Mouse (Mus musculus) CH12.LX (cell line): Measurements from ENCODE around the gene S100a7a. TPM values are rescaled to one million over a fixed set of nuclear protein-coding genes. Genes with fewer than 3 reads are reported as not detected.

Experiments
- DNase-seq: peaks from one replicate; pipeline ENCODE4 v3.0.0-alpha.2; 2013; ENCODE audit errors: extremely low read depth
- H3K27ac ChIP-seq: 2 replicates; pipeline ENCODE4 v1.5.1; 2012; ENCODE audit warnings: low read depth, mild to moderate bottlenecking, control low read depth, moderate library complexity; ENCODE audit not compliant: insufficient read depth
- H3K27me3 ChIP-seq: replicated peaks from 2 replicates; pipeline ENCODE3; 2012; ENCODE audit warnings: inconsistent platforms
- H3K36me3 ChIP-seq, 2 experiments: replicated peaks in 1 of 2; 2 replicates each; pipeline versions ENCODE3 to v1.6.1; 2012; ENCODE audit warnings: inconsistent platforms in 1 of 2, low read length in 1 of 2, mild to moderate bottlenecking in 1 of 2, mixed read lengths in 1 of 2, moderate library complexity in 1 of 2; ENCODE audit not compliant: control insufficient read depth in 1 of 2, insufficient read depth in 1 of 2
- H3K4me1 ChIP-seq, 2 experiments: 2 replicates each; pipeline ENCODE4 v1.6.1; 2012; ENCODE audit warnings: inconsistent platforms in 1 of 2, moderate library complexity in 1 of 2; ENCODE audit not compliant: insufficient read depth in 2 of 2, control insufficient read depth in 1 of 2
- H3K4me2 ChIP-seq: 2 replicates; pipeline ENCODE4 v1.6.1; 2012; ENCODE audit warnings: low read depth, mild to moderate bottlenecking, control low read depth; ENCODE audit not compliant: poor library complexity, insufficient read depth, severe bottlenecking
- H3K4me3 ChIP-seq, 3 experiments: fragments of 150-350 bp in 1 of 3; sonication (generic) in 1 of 3; replicated peaks in 1 of 3; 2 replicates each; pipeline versions ENCODE3 to v1.5.1; 2011 to 2012; ENCODE audit warnings: low read depth in 2 of 3, low read length in 2 of 3, mild to moderate bottlenecking in 2 of 3, moderate library complexity in 2 of 3, control low read depth in 1 of 3, improper control_type of control experiment in 1 of 3, inconsistent platforms in 1 of 3, mixed read lengths in 1 of 3; ENCODE audit not compliant: poor library complexity in 1 of 3
- H3K79me2 ChIP-seq: replicated peaks from 2 replicates; pipeline ENCODE4 v1.6.1; 2012; ENCODE audit warnings: mild to moderate bottlenecking, moderate library complexity; ENCODE audit not compliant: control insufficient read depth, poor library complexity, insufficient read depth, severe bottlenecking; ENCODE audit errors: extremely low read depth
- H3K9ac ChIP-seq: 2 replicates; pipeline ENCODE4 v1.6.1; 2012; ENCODE audit warnings: low read depth, mild to moderate bottlenecking, control low read depth, moderate library complexity; ENCODE audit not compliant: insufficient read depth
- H3K9me3 ChIP-seq: replicated peaks from 2 replicates; pipeline ENCODE3; 2012; ENCODE audit warnings: low read length, inconsistent platforms, mixed read lengths
- BHLHE40 ChIP-seq: IDR thresholded peaks from 2 replicates; pipeline ENCODE4 v1.6.1; 2011; ENCODE audit warnings: mild to moderate bottlenecking, low read depth, low read length, improper control_type of control experiment
- CHD1 ChIP-seq: IDR thresholded peaks from 2 replicates; pipeline ENCODE4 v1.6.1; 2012; ENCODE audit warnings: low read depth, low read length, improper control_type of control experiment, inconsistent platforms
- CHD2 ChIP-seq: IDR thresholded peaks from 2 replicates; pipeline ENCODE4 v1.6.1; 2011; ENCODE audit warnings: low read length, improper control_type of control experiment
- CTCF ChIP-seq, 2 experiments: IDR thresholded peaks in 1 of 2; conservative IDR thresholded peaks in 1 of 2; 2 replicates each; pipeline ENCODE4 v1.5.1; 2011 to 2012; ENCODE audit warnings: low read depth in 2 of 2, low read length in 2 of 2, improper control_type of control experiment in 1 of 2, inconsistent platforms in 1 of 2, mild to moderate bottlenecking in 1 of 2, moderate library complexity in 1 of 2
- ELF1 ChIP-seq: IDR thresholded peaks from 2 replicates; pipeline ENCODE4 v1.6.1; 2014; ENCODE audit warnings: low read depth, mild to moderate bottlenecking, inconsistent platforms, low read length, improper control_type of control experiment
- ETS1 ChIP-seq: conservative IDR thresholded peaks from 2 replicates; pipeline ENCODE4 v1.6.1; 2012; ENCODE audit warnings: low read depth, mild to moderate bottlenecking, inconsistent platforms, low read length, improper control_type of control experiment, moderate library complexity
- HCFC1 ChIP-seq: IDR thresholded peaks from 2 replicates; pipeline ENCODE4 v1.6.1; 2012; ENCODE audit warnings: low read depth, mild to moderate bottlenecking, inconsistent platforms, low read length, improper control_type of control experiment
- JUN ChIP-seq: IDR thresholded peaks from 2 replicates; pipeline ENCODE4 v1.6.1; 2011; ENCODE audit warnings: low read depth, mild to moderate bottlenecking, low read length, improper control_type of control experiment, moderate library complexity; ENCODE audit not compliant: insufficient read depth
- JUND ChIP-seq: conservative IDR thresholded peaks from 2 replicates; pipeline ENCODE4 v1.6.1; 2011; ENCODE audit warnings: low read depth, low read length, improper control_type of control experiment
- KAT2A ChIP-seq: IDR thresholded peaks from 2 replicates; pipeline ENCODE4 v1.6.1; 2012; ENCODE audit warnings: low read length, improper control_type of control experiment, inconsistent platforms; ENCODE audit not compliant: insufficient replicate concordance
- MAX ChIP-seq: IDR thresholded peaks from 2 replicates; pipeline ENCODE4 v1.6.1; 2011; ENCODE audit warnings: low read length, improper control_type of control experiment
- MAZ ChIP-seq: IDR thresholded peaks from 2 replicates; pipeline ENCODE4 v1.6.1; 2012; ENCODE audit warnings: low read depth, mild to moderate bottlenecking, inconsistent platforms, low read length, improper control_type of control experiment, moderate library complexity
- MEF2A ChIP-seq: IDR thresholded peaks from 2 replicates; pipeline ENCODE4 v1.6.1; 2014; ENCODE audit warnings: low read depth, mild to moderate bottlenecking, inconsistent platforms, low read length, improper control_type of control experiment, borderline replicate concordance
- NELFE ChIP-seq: IDR thresholded peaks from 2 replicates; pipeline ENCODE4 v1.6.1; 2011; ENCODE audit warnings: low read depth, low read length, improper control_type of control experiment
- NRF1 ChIP-seq: IDR thresholded peaks from 2 replicates; pipeline ENCODE4 v1.6.1; 2014; ENCODE audit warnings: low read depth, mild to moderate bottlenecking, inconsistent platforms, low read length, improper control_type of control experiment, moderate library complexity
- RAD21 ChIP-seq: IDR thresholded peaks from 2 replicates; pipeline ENCODE4 v1.6.1; 2011; ENCODE audit warnings: low read depth, mild to moderate bottlenecking, low read length, improper control_type of control experiment, moderate library complexity
- RCOR1 ChIP-seq: conservative IDR thresholded peaks from 2 replicates; pipeline ENCODE4 v1.6.1; 2012; ENCODE audit warnings: low read depth, mild to moderate bottlenecking, inconsistent platforms, low read length, improper control_type of control experiment
- SIN3A ChIP-seq: IDR thresholded peaks from 2 replicates; pipeline ENCODE4 v1.6.1; 2012; ENCODE audit warnings: low read length, improper control_type of control experiment, inconsistent platforms
- SMC3 ChIP-seq: IDR thresholded peaks from 2 replicates; pipeline ENCODE4 v1.6.1; 2011; ENCODE audit warnings: low read depth, low read length, improper control_type of control experiment
- TCF12 ChIP-seq: IDR thresholded peaks from 2 replicates; pipeline ENCODE4 v1.6.1; 2014; ENCODE audit warnings: low read depth, mild to moderate bottlenecking, inconsistent platforms, low read length, improper control_type of control experiment
- UBTF ChIP-seq: IDR thresholded peaks from 2 replicates; pipeline ENCODE4 v1.6.1; 2012; ENCODE audit warnings: low read depth, mild to moderate bottlenecking, inconsistent platforms, low read length, improper control_type of control experiment, moderate library complexity
- USF1 ChIP-seq: IDR thresholded peaks from 2 replicates; pipeline ENCODE4 v1.6.1; 2014; ENCODE audit warnings: low read depth, mild to moderate bottlenecking, inconsistent platforms, low read length, improper control_type of control experiment
- USF2 ChIP-seq: conservative IDR thresholded peaks from 2 replicates; pipeline ENCODE4 v1.6.1; 2011; ENCODE audit warnings: low read depth, low read length, improper control_type of control experiment
- ZKSCAN1 ChIP-seq: IDR thresholded peaks from 2 replicates; pipeline ENCODE4 v1.6.1; 2012; ENCODE audit warnings: low read depth, inconsistent platforms, low read length, improper control_type of control experiment, borderline replicate concordance
- ZMIZ1 ChIP-seq: IDR thresholded peaks from 2 replicates; pipeline ENCODE4 v1.6.1; 2012; ENCODE audit warnings: low read depth, mild to moderate bottlenecking, inconsistent platforms, low read length, improper control_type of control experiment
- ZNF384 ChIP-seq: IDR thresholded peaks from 2 replicates; pipeline ENCODE4 v1.6.1; 2012; ENCODE audit warnings: low read depth, low read length, improper control_type of control experiment, inconsistent platforms
- dilution Hi-C: fragments of 300-500 bp; cut with MboI; formaldehyde crosslinking; loops from 2 replicates; pipeline ENCODE4 v1.14.3; 2020; ENCODE audit warnings: low sequenced_read_pairs; ENCODE audit not compliant: extremely low pct_unique_long_range_greater_than_20kb, extremely low pct_ligation_motif_present
- in situ Hi-C: fragments of 300-500 bp; cut with MboI; formaldehyde crosslinking; loops from 3 replicates; pipeline ENCODE4 v1.14.3; 2019; ENCODE audit warnings: low sequenced_read_pairs, low pct_ligation_motif_present, low pct_unique_long_range_greater_than_20kb, mixed read lengths
- polyA plus RNA-seq: library from polyadenylated mRNA; unstranded; fragments of >175 nt; gene quantifications from 2 replicates; pipeline ENCODE4 v1.2.1, GENCODE M21; 2012; ENCODE audit warnings: low read depth; ENCODE audit not compliant: insufficient read length
- total RNA-seq, 2 experiments: library from RNA; depleted of rRNA; stranded (reverse); fragments of 300-350 nt in 1 of 2; fragments of >200 nt in 1 of 2; gene quantifications; 2 replicates each; pipeline ENCODE4 v1.2.3; 2012 to 2014

The S100a7a gene
- total and polyA plus RNA-seq, 3 experiments = not detected

GRCm38 (mm10) chr3:90614611-90615251, 39.1 kb upstream of the S100a7a start:
- no peak overlapping the region for H3K27ac ChIP-seq
- in situ Hi-C loops = loop anchor here (5.0 kb wide), 1 partner anchor 107 kb away; the partner anchor contains the start of gene Chtop

GRCm38 (mm10) chr3:90615415-90615814, 38.4 kb upstream of the S100a7a start:
- H3K4me3 ChIP-seq = no peak overlapping the region

More at GRCm38 (mm10) chr3:90614611-90615251, 39.1 kb upstream of the S100a7a start:
- Histone ChIP-seq H3K79me2 (no peaks in the 10 kb centered on the region), H3K9me3 (no peaks in the 10 kb centered on the region), H3K4me3 (no peak overlapping the region), H3K4me2 (no peak overlapping the region), H3K4me1 (peaks cover 0 to 26% of the 10 kb centered on the region in 2 experiments; a peak in 2 of 4 replicates)
- TF ChIP-seq ZKSCAN1 (no peak), JUN (no peak), CHD1 (no peak), ETS1 (no peak), HCFC1 (no peak), UBTF (no peak), USF2 (no peak), JUND (no peak), ZNF384 (no peak), CHD2 (no peak), CTCF (conservative IDR thresholded peaks at IDR 0.05 in 1 of 2, IDR thresholded peaks at IDR 0.05 in 1 of 2; ENCODE audit: low read depth in 2 of 2, low read length in 2 of 2) (no peak), TCF12 (no peak), NRF1 (no peak), SMC3 (no peak), BHLHE40 (no peak), ELF1 (no peak), ZMIZ1 (no peak), SIN3A (no peak), KAT2A (no peak), USF1 (no peak)
- TF ChIP-seq, all 38 proteins: peak for 0
- dilution Hi-C loops = no loop called here
- Histone ChIP-seq H3K9ac (no peak overlapping the region), H3K27me3 (peaks cover 3% of the 10 kb centered on the region), H3K36me3 (no peaks in the 10 kb centered on the region)
- DNase-seq = no peak

More at GRCm38 (mm10) chr3:90615415-90615814, 38.4 kb upstream of the S100a7a start:
- peak; percentile 30 to 85; a peak in 3 of 4 replicates for TF ChIP-seq CTCF (conservative IDR thresholded peaks at IDR 0.05 in 1 of 2, IDR thresholded peaks at IDR 0.05 in 1 of 2; ENCODE audit: low read depth in 2 of 2, low read length in 2 of 2)
- TF ChIP-seq MEF2A = 0 out of 2 replicates have a peak, but pooled peaks have one; percentile 11
- no peak for TF ChIP-seq BHLHE40
- 0 out of 2 replicates have a peak, but pooled peaks have one; percentile 40 for TF ChIP-seq MAZ
- peak; percentile 71 for TF ChIP-seq SMC3
- no peak for TF ChIP-seq CHD1
- no peak for TF ChIP-seq RCOR1
- peak; percentile 77 for TF ChIP-seq RAD21
- no peak for TF ChIP-seq NELFE
- 0 out of 2 replicates have a peak, but pooled peaks have one; percentile 22 for TF ChIP-seq MAX
- no peak overlapping the region for H3K27ac ChIP-seq
- DNase-seq = peak; percentile 75
- no peaks in the 10 kb centered on the region for H3K79me2 ChIP-seq
- H3K4me1 ChIP-seq = peaks cover 0 to 25% of the 10 kb centered on the region in 2 experiments; a peak in 2 of 4 replicates
- no peak overlapping the region for H3K9ac ChIP-seq
- H3K9me3 ChIP-seq = no peaks in the 10 kb centered on the region
- in situ Hi-C loops = no loop called here
- 0 out of 2 replicates have a peak overlapping the region, but pooled peaks have one; percentile 16 for H3K4me2 ChIP-seq
- dilution Hi-C loops = no loop called here
- peaks cover 3% of the 10 kb centered on the region for H3K27me3 ChIP-seq
- H3K36me3 ChIP-seq = no peaks in the 10 kb centered on the region
